Mouse (Mus musculus): ENCODE data around the gene Olfr136. TPM values are rescaled to one million over a fixed set of nuclear protein-coding genes. Genes with fewer than 3 reads are reported as not detected.

Olfr136 gene
- not detected in 2 replicates for polyA plus RNA-seq (2012; rRNA removed)

- no peak for DNase-seq (ENCODE audit: low read depth, low spot score)
Observed at GRCm38 (mm10) chr17:38329531-38329930, at the start of gene Olfr136. Gene Olfr136 (plus strand): TSS chr17:38329831.

DNA sequence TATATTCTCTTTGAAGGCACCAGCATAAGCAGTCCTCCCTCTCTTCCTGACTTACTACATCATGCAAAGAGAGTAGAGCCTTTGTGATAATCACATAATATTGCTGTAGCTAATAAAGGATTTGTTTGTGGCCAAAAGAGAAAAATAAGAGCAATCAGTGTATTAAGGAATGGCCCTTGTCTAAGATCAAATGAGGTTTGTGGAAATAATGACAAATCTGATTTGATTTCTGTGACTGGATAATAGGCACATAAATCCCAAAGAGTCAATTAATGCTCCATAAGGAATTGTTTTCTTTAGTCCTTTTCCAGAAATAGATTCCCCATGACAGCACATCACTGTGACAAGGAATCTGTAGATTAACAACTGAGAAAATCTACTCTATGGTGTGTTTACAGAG is 22.2 kb upstream of the Olfr136 start, which contains the start of gene Olfr137:
Gene Olfr137 (minus strand): TSS at position 101 of the 400 bp plus-strand sequence.
- no peak for DNase-seq (ENCODE audit: low read depth, low spot score)

Other genes with a start within 250 kb of the Olfr136 start
- not detected in 2 replicates for gene Olfr131, start 241.1 kb upstream of the Olfr136 start, polyA plus RNA-seq (2012; rRNA removed)
- gene Olfr132, start 195.3 kb upstream of the Olfr136 start, polyA plus RNA-seq (2012; rRNA removed), result not detected in 2 replicates
- gene Olfr133, start 184.6 kb upstream of the Olfr136 start, polyA plus RNA-seq (2012; rRNA removed), result not detected in 2 replicates
- gene Olfr134, start 158.4 kb upstream of the Olfr136 start, polyA plus RNA-seq (2012; rRNA removed), result not detected in 2 replicates
- not detected in 2 replicates for gene Olfr135, start 125.5 kb upstream of the Olfr136 start, polyA plus RNA-seq (2012; rRNA removed)
- gene Olfr138, start 68.8 kb upstream of the Olfr136 start, polyA plus RNA-seq (2012; rRNA removed), result not detected in 2 replicates
- not detected in 2 replicates for gene Olfr137, start 22.3 kb upstream of the Olfr136 start, polyA plus RNA-seq (2012; rRNA removed)
- not detected in 2 replicates for gene Esp36, start 90.4 kb downstream of the Olfr136 start, polyA plus RNA-seq (2012; rRNA removed)
- gene Esp34, start 224.4 kb downstream of the Olfr136 start, polyA plus RNA-seq (2012; rRNA removed), result not detected in 2 replicates